Mouse (Mus musculus) left cerebral cortex, adult 6 months (tissue): ENCODE data around the gene Hsp90b1. TPM values are rescaled to one million over a fixed set of nuclear protein-coding genes. Genes with fewer than 3 reads are reported as not detected.

Experiments used
- long read RNA-seq, 2 experiments: library from polyadenylated mRNA; unstranded; transcript quantifications; one replicate each; pipeline ENCODE4 v2.0.0; 2019 to 2020
- polyA plus RNA-seq: library from polyadenylated mRNA; unstranded; fragments of <200 nt; fragmentation: Nextera tagmentation; gene quantifications from 2 replicates; pipeline ENCODE4 v1.2.3, GENCODE M21; 2021

The Hsp90b1 gene
- 154 and 169 TPM in 2 replicates for polyA plus RNA-seq
- long read RNA-seq, experiment 1, transcript Hsp90b1-201 (18 exons, 2,825 nt), result major isoform, 231 of 402 reads
- long read RNA-seq, experiment 1, partial matches to known transcripts, result 150 of 402 reads
- long read RNA-seq, experiment 1, other reads (novel, unspliced or antisense), result 21 of 402 reads
- long read RNA-seq, experiment 2, transcript Hsp90b1-201 (18 exons, 2,825 nt), result major isoform, 20 of 463 reads
- long read RNA-seq, experiment 2, partial matches to known transcripts, result 426 of 463 reads
- long read RNA-seq, experiment 2, other reads (novel, unspliced or antisense), result 17 of 463 reads

GRCm38 (mm10) chr10:86705318-86705921 is at the start of gene Hsp90b1, which contains the start of gene Ttc41:
Hsp90b1 (minus strand) TSS chr10:86705509.
Ttc41 (plus strand) TSS chr10:86705811.

Other genes with a start within 250 kb of the Hsp90b1 start
- 7.4 and 8.4 TPM in 2 replicates for gene Syn3, start 206.6 kb downstream of the Hsp90b1 start, polyA plus RNA-seq
- 0.51 and 0.54 TPM in 2 replicates for gene Ttc41, start 302 bp upstream of the Hsp90b1 start, polyA plus RNA-seq
- 1.4 TPM in 1 of 2 replicates, not detected in the other for gene Gm49358, start 58.5 kb upstream of the Hsp90b1 start, polyA plus RNA-seq
- 4.0 and 7.2 TPM in 2 replicates for gene Nt5dc3, start 73.5 kb upstream of the Hsp90b1 start, polyA plus RNA-seq